19 mouse cellular contexts compared by ENCODE assay signal in genomic region chr17:68154879-68155278, GRCm38 (mm10).
A peak's percentile ranks its signal among the peaks of the same experiment; 100 is the strongest.
DNase-seq lines count a peak whose midpoint lies in the region; ATAC-seq lines count a peak whose summit lies in the region.
"Had no signal": no experiment of that assay in that cellular context is flagged by ENCODE, and none has a peak within 500 bp of the region (broad histone marks: within the 10 kb centered on the region; RNA-seq: fewer than 3 reads in every experiment).

No protein-coding gene starts in this region.

- H3K27me3 ChIP-seq in heart, embryonic 13.5 days (replicated peaks) = no peaks in the 10 kb centered on the region
- no peaks in the 10 kb centered on the region; the same call in 1 of the 2 replicates for H3K27me3 ChIP-seq in forebrain, embryonic 10.5 days (ENCODE audit: poor library complexity, severe bottlenecking)
- H3K27me3 ChIP-seq: embryonic facial prominence, embryonic 12.5 days; forebrain, embryonic 12.5 days had no signal

- intact Hi-C loops in heart, postnatal 10 days (cut with DNase I) = no loop called here
- intact Hi-C loops in left cerebral cortex, postnatal 10 days (cut with DNase I) = loop anchor here (10.0 kb wide), 1 partner anchor 150 kb away; the partner anchor contains the start of gene Arhgap28

- H3K9ac ChIP-seq in heart, embryonic 13.5 days = no peak overlapping the region
- H3K9ac ChIP-seq: embryonic facial prominence, embryonic 12.5 days; forebrain, embryonic 12.5 days had no signal

- H3K4me1 ChIP-seq in heart, embryonic 13.5 days = 0 out of 2 replicates have a peak, but pooled peaks cover 3% of the 10 kb centered on the region
- peaks cover 15% of the 10 kb centered on the region for H3K4me1 ChIP-seq in forebrain, embryonic 10.5 days

- DNase-seq in heart, postnatal 10 days = no peak
- DNase-seq in left cerebral cortex, postnatal 10 days (ENCODE audit: extremely low spot score in 1 of 2, low spot score in 2 of 2) = no peak
- DNase-seq in forebrain, embryonic 10.5 days (ENCODE audit: extremely low spot score, low spot score) = no peak
- DNase-seq: adrenal gland, adult 2 months; adrenal gland, postnatal 10 days; adrenal gland, postnatal 25 days; cerebellum, adult 11 months; cerebellum, adult 18-20 months; cerebellum, adult 8-10 months; cerebellum, adult 9-11 months; cerebellum, postnatal 14 days; cerebellum, postnatal 36 days had no signal

- no peaks in the 10 kb centered on the region for H3K36me3 ChIP-seq in heart, embryonic 13.5 days
- H3K36me3 ChIP-seq in forebrain, embryonic 10.5 days (replicated peaks) = no peaks in the 10 kb centered on the region
- H3K36me3 ChIP-seq: embryonic facial prominence, embryonic 10.5 days; embryonic facial prominence, embryonic 12.5 days; forebrain, embryonic 12.5 days had no signal

- H3K4me3 ChIP-seq in heart, embryonic 13.5 days = no peak overlapping the region
- no peak overlapping the region for H3K4me3 ChIP-seq in forebrain, embryonic 10.5 days
- H3K4me3 ChIP-seq: embryonic facial prominence, embryonic 10.5 days; embryonic facial prominence, embryonic 12.5 days; forebrain, embryonic 12.5 days had no signal

- WGBS in heart, embryonic 13.5 days = 66% methylated on average over 4 of the region's 4 CpGs
- 90% methylated on average over 4 of the region's 4 CpGs for WGBS in forebrain, embryonic 10.5 days

- no peak overlapping the region for H3K4me2 ChIP-seq in heart, embryonic 13.5 days
- H3K4me2 ChIP-seq: embryonic facial prominence, embryonic 12.5 days; forebrain, embryonic 12.5 days had no signal

- H3K27ac ChIP-seq in heart, embryonic 13.5 days (replicated peaks) = 0 out of 2 replicates have a peak overlapping the region, but pooled peaks have one; percentile 12
- H3K27ac ChIP-seq in forebrain, embryonic 10.5 days = no peak overlapping the region
- H3K27ac ChIP-seq: embryonic facial prominence, embryonic 10.5 days; embryonic facial prominence, embryonic 12.5 days; forebrain, embryonic 12.5 days had no signal

- no peaks in the 10 kb centered on the region for H3K9me3 ChIP-seq in heart, embryonic 13.5 days
- no peaks in the 10 kb centered on the region for H3K9me3 ChIP-seq in forebrain, embryonic 10.5 days
- H3K9me3 ChIP-seq: embryonic facial prominence, embryonic 10.5 days; forebrain, embryonic 12.5 days had no signal

- no peak for ATAC-seq in heart, embryonic 13.5 days (ENCODE audit: extremely low read depth, insufficient number of reproducible peaks, low FRiP score, low TSS enrichment)
- peak; percentile 72 for ATAC-seq in megakaryocyte progenitor cell, adult 5-6 weeks (replicated peaks; ENCODE audit: poor library complexity)
- ATAC-seq: forebrain, embryonic 14.5 days; forebrain, embryonic 16.5 days had no signal
